Mouse (Mus musculus) CH12.LX (cell line): ENCODE results near the gene Gm7694. TPM values are rescaled to one million over a fixed set of nuclear protein-coding genes. Genes with fewer than 3 reads are reported as not detected.

Source experiments
- DNase-seq: peaks from one replicate; pipeline ENCODE4 v3.0.0-alpha.2; 2013; ENCODE audit errors: extremely low read depth
- H3K27ac ChIP-seq: 2 replicates; pipeline ENCODE4 v1.5.1; 2012; ENCODE audit warnings: low read depth, mild to moderate bottlenecking, control low read depth, moderate library complexity; ENCODE audit not compliant: insufficient read depth
- H3K27me3 ChIP-seq: replicated peaks from 2 replicates; pipeline ENCODE3; 2012; ENCODE audit warnings: inconsistent platforms
- H3K36me3 ChIP-seq, 2 experiments: replicated peaks in 1 of 2; 2 replicates each; pipeline versions ENCODE3 to v1.6.1; 2012; ENCODE audit warnings: inconsistent platforms in 1 of 2, low read length in 1 of 2, mild to moderate bottlenecking in 1 of 2, mixed read lengths in 1 of 2, moderate library complexity in 1 of 2; ENCODE audit not compliant: control insufficient read depth in 1 of 2, insufficient read depth in 1 of 2
- H3K4me1 ChIP-seq, 2 experiments: 2 replicates each; pipeline ENCODE4 v1.6.1; 2012; ENCODE audit warnings: inconsistent platforms in 1 of 2, moderate library complexity in 1 of 2; ENCODE audit not compliant: insufficient read depth in 2 of 2, control insufficient read depth in 1 of 2
- H3K4me2 ChIP-seq: 2 replicates; pipeline ENCODE4 v1.6.1; 2012; ENCODE audit warnings: low read depth, mild to moderate bottlenecking, control low read depth; ENCODE audit not compliant: poor library complexity, insufficient read depth, severe bottlenecking
- H3K4me3 ChIP-seq, 3 experiments: fragments of 150-350 bp in 1 of 3; sonication (generic) in 1 of 3; replicated peaks in 1 of 3; 2 replicates each; pipeline versions ENCODE3 to v1.5.1; 2011 to 2012; ENCODE audit warnings: low read depth in 2 of 3, low read length in 2 of 3, mild to moderate bottlenecking in 2 of 3, moderate library complexity in 2 of 3, control low read depth in 1 of 3, improper control_type of control experiment in 1 of 3, inconsistent platforms in 1 of 3, mixed read lengths in 1 of 3; ENCODE audit not compliant: poor library complexity in 1 of 3
- H3K79me2 ChIP-seq: replicated peaks from 2 replicates; pipeline ENCODE4 v1.6.1; 2012; ENCODE audit warnings: mild to moderate bottlenecking, moderate library complexity; ENCODE audit not compliant: control insufficient read depth, poor library complexity, insufficient read depth, severe bottlenecking; ENCODE audit errors: extremely low read depth
- H3K9ac ChIP-seq: 2 replicates; pipeline ENCODE4 v1.6.1; 2012; ENCODE audit warnings: low read depth, mild to moderate bottlenecking, control low read depth, moderate library complexity; ENCODE audit not compliant: insufficient read depth
- H3K9me3 ChIP-seq: replicated peaks from 2 replicates; pipeline ENCODE3; 2012; ENCODE audit warnings: low read length, inconsistent platforms, mixed read lengths
- CHD1 ChIP-seq: IDR thresholded peaks from 2 replicates; pipeline ENCODE4 v1.6.1; 2012; ENCODE audit warnings: low read depth, low read length, improper control_type of control experiment, inconsistent platforms
- CHD2 ChIP-seq: IDR thresholded peaks from 2 replicates; pipeline ENCODE4 v1.6.1; 2011; ENCODE audit warnings: low read length, improper control_type of control experiment
- CTCF ChIP-seq, 2 experiments: IDR thresholded peaks in 1 of 2; conservative IDR thresholded peaks in 1 of 2; 2 replicates each; pipeline ENCODE4 v1.5.1; 2011 to 2012; ENCODE audit warnings: low read depth in 2 of 2, low read length in 2 of 2, improper control_type of control experiment in 1 of 2, inconsistent platforms in 1 of 2, mild to moderate bottlenecking in 1 of 2, moderate library complexity in 1 of 2
- ETS1 ChIP-seq: conservative IDR thresholded peaks from 2 replicates; pipeline ENCODE4 v1.6.1; 2012; ENCODE audit warnings: low read depth, mild to moderate bottlenecking, inconsistent platforms, low read length, improper control_type of control experiment, moderate library complexity
- GABPA ChIP-seq: IDR thresholded peaks from 2 replicates; pipeline ENCODE4 v1.6.1; 2012; ENCODE audit warnings: low read depth, low read length, improper control_type of control experiment, inconsistent platforms; ENCODE audit not compliant: insufficient replicate concordance
- IRF4 ChIP-seq: IDR thresholded peaks from 2 replicates; pipeline ENCODE4 v1.6.1; 2014; ENCODE audit warnings: low read depth, mild to moderate bottlenecking, inconsistent platforms, low read length, improper control_type of control experiment
- KAT2A ChIP-seq: IDR thresholded peaks from 2 replicates; pipeline ENCODE4 v1.6.1; 2012; ENCODE audit warnings: low read length, improper control_type of control experiment, inconsistent platforms; ENCODE audit not compliant: insufficient replicate concordance
- MAFK ChIP-seq: IDR thresholded peaks from 2 replicates; pipeline ENCODE4 v1.6.1; 2011; ENCODE audit warnings: low read length, improper control_type of control experiment; ENCODE audit not compliant: insufficient replicate concordance
- MAX ChIP-seq: IDR thresholded peaks from 2 replicates; pipeline ENCODE4 v1.6.1; 2011; ENCODE audit warnings: low read length, improper control_type of control experiment
- MAZ ChIP-seq: IDR thresholded peaks from 2 replicates; pipeline ENCODE4 v1.6.1; 2012; ENCODE audit warnings: low read depth, mild to moderate bottlenecking, inconsistent platforms, low read length, improper control_type of control experiment, moderate library complexity
- MEF2A ChIP-seq: IDR thresholded peaks from 2 replicates; pipeline ENCODE4 v1.6.1; 2014; ENCODE audit warnings: low read depth, mild to moderate bottlenecking, inconsistent platforms, low read length, improper control_type of control experiment, borderline replicate concordance
- MYC ChIP-seq: IDR thresholded peaks from 2 replicates; pipeline ENCODE4 v1.6.1; 2011; ENCODE audit warnings: low read depth, mild to moderate bottlenecking, improper control_type of control experiment, low read length
- NELFE ChIP-seq: IDR thresholded peaks from 2 replicates; pipeline ENCODE4 v1.6.1; 2011; ENCODE audit warnings: low read depth, low read length, improper control_type of control experiment
- PAX5 ChIP-seq: IDR thresholded peaks from 2 replicates; pipeline ENCODE4 v1.6.1; 2012; ENCODE audit warnings: low read length, inconsistent platforms, mixed read lengths
- RAD21 ChIP-seq: IDR thresholded peaks from 2 replicates; pipeline ENCODE4 v1.6.1; 2011; ENCODE audit warnings: low read depth, mild to moderate bottlenecking, low read length, improper control_type of control experiment, moderate library complexity
- USF1 ChIP-seq: IDR thresholded peaks from 2 replicates; pipeline ENCODE4 v1.6.1; 2014; ENCODE audit warnings: low read depth, mild to moderate bottlenecking, inconsistent platforms, low read length, improper control_type of control experiment
- USF2 ChIP-seq: conservative IDR thresholded peaks from 2 replicates; pipeline ENCODE4 v1.6.1; 2011; ENCODE audit warnings: low read depth, low read length, improper control_type of control experiment
- ZKSCAN1 ChIP-seq: IDR thresholded peaks from 2 replicates; pipeline ENCODE4 v1.6.1; 2012; ENCODE audit warnings: low read depth, inconsistent platforms, low read length, improper control_type of control experiment, borderline replicate concordance
- ZMIZ1 ChIP-seq: IDR thresholded peaks from 2 replicates; pipeline ENCODE4 v1.6.1; 2012; ENCODE audit warnings: low read depth, mild to moderate bottlenecking, inconsistent platforms, low read length, improper control_type of control experiment
- dilution Hi-C: fragments of 300-500 bp; cut with MboI; formaldehyde crosslinking; loops from 2 replicates; pipeline ENCODE4 v1.14.3; 2020; ENCODE audit warnings: low sequenced_read_pairs; ENCODE audit not compliant: extremely low pct_unique_long_range_greater_than_20kb, extremely low pct_ligation_motif_present
- in situ Hi-C: fragments of 300-500 bp; cut with MboI; formaldehyde crosslinking; loops from 3 replicates; pipeline ENCODE4 v1.14.3; 2019; ENCODE audit warnings: low sequenced_read_pairs, low pct_ligation_motif_present, low pct_unique_long_range_greater_than_20kb, mixed read lengths
- polyA plus RNA-seq: library from polyadenylated mRNA; unstranded; fragments of >175 nt; gene quantifications from 2 replicates; pipeline ENCODE4 v1.2.1, GENCODE M21; 2012; ENCODE audit warnings: low read depth; ENCODE audit not compliant: insufficient read length
- total RNA-seq, 2 experiments: library from RNA; depleted of rRNA; stranded (reverse); fragments of 300-350 nt in 1 of 2; fragments of >200 nt in 1 of 2; gene quantifications; 2 replicates each; pipeline ENCODE4 v1.2.3; 2012 to 2014

Gm7694 gene
- total and polyA plus RNA-seq, 3 experiments, result 0.04 TPM; not detected in 2

DNA sequence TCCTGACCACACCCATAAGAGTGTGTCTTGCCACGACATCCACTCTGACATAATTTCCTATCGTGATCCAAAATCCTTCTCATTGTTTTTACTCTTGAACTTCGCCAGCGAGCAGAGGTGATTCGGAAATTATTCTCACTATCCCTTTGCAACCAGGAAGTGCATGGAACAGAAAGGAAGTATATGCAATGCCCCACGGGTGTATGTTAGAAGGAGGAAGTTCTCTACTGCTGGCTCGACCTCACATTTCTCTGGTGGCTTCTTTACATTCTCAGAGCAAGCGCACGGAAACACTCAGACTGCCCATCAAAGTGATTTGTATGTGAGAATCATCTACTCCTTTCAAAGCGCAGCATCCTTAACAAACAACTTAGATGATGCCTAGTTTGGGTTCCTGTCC, 1.1 kb downstream of the Gm7694 start:
- Histone ChIP-seq H3K79me2 (no peaks in the 10 kb centered on the region), H3K27ac (no peak overlapping the region)
- dilution Hi-C loops, result no loop called here

DNA sequence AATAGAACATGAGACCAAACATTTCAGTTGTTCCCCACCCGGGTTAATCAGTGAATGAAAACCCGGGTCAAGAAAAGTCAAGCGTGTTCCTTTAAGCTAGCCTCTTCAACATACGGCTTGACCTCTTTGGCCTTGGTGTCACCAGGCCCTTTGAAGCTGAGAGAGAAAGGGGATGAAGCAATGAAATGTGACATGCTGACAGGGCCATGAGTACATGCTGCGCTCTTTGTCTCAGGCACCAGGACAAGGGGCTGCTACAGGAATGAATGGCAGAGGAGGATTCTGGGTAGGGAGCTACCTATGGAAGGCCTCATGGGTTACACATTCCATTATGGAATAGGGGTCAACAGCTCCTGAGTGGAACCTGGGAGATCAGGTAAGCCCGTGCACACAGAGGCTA, 3.0 kb downstream of the Gm7694 start:
- Histone ChIP-seq H3K9me3 (no peaks in the 10 kb centered on the region), H3K4me3 (no peak overlapping the region), H3K36me3 (no peaks in the 10 kb centered on the region), H3K4me2 (no peak overlapping the region), H3K27ac (no peak overlapping the region), H3K27me3 (peaks cover 5% of the 10 kb centered on the region), H3K9ac (no peak overlapping the region), H3K79me2 (no peaks in the 10 kb centered on the region), H3K4me1 (peaks cover 0 to 10% of the 10 kb centered on the region in 2 experiments; a peak in 2 of 4 replicates)
- no peak for DNase-seq
- dilution Hi-C loops (no loop called here), in situ Hi-C loops (loop anchor here (25.0 kb wide), 1 partner anchor 309 kb away; no protein-coding TSS in a partner anchor)
- TF ChIP-seq MAX (no peak), CTCF (conservative IDR thresholded peaks at IDR 0.05 in 1 of 2, IDR thresholded peaks at IDR 0.05 in 1 of 2; ENCODE audit: low read depth in 2 of 2, low read length in 2 of 2) (no peak), MEF2A (no peak)

More for the DNA sequence above, 1.1 kb downstream of the Gm7694 start:
- H3K4me1 ChIP-seq, result 0 out of 4 replicates have a peak, but pooled peaks cover 0 to 1% of the 10 kb centered on the region in 2 experiments
- no peaks in the 10 kb centered on the region for H3K9me3 ChIP-seq
- H3K9ac ChIP-seq, result no peak overlapping the region
- TF ChIP-seq CHD1, result no peak
- no peak for TF ChIP-seq ZMIZ1
- TF ChIP-seq PAX5, result no peak
- no peak for TF ChIP-seq USF1
- TF ChIP-seq ZKSCAN1, result no peak
- TF ChIP-seq NELFE, result no peak
- TF ChIP-seq GABPA, result no peak
- no peak for TF ChIP-seq IRF4
- TF ChIP-seq RAD21, result no peak
- TF ChIP-seq MAZ, result no peak
- no peak for TF ChIP-seq ETS1
- no peaks in the 10 kb centered on the region for H3K27me3 ChIP-seq
- no peak overlapping the region for H3K4me2 ChIP-seq
- H3K36me3 ChIP-seq, result no peaks in the 10 kb centered on the region
- H3K4me3 ChIP-seq, result no peak overlapping the region
- no peak for DNase-seq
- in situ Hi-C loops, result loop anchor here (25.0 kb wide), 1 partner anchor 307 kb away; no protein-coding TSS in a partner anchor

DNA sequence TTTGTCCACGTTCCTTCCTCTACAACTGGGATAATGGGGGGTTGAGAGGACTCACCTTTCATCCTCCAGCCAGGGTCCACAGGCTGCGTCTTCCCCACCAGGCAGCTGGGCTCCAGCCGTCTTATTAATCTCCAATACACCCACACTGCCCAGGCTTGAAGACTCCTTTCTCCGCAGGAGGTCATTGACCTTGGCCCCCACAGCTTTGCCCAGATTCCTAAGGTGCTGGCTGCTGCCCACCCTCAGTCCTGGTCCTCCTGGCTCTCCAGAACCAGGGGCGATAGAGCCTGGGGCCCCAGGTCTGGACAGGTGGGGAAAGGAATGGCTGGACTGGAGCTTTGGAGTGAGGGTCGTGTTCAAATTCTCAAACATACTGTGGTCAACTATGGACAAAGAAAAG, 3.7 kb downstream of the Gm7694 start:
- H3K79me2 ChIP-seq, result no peaks in the 10 kb centered on the region
- no peaks in the 10 kb centered on the region for H3K36me3 ChIP-seq
- dilution Hi-C loops (no loop called here), in situ Hi-C loops (loop anchor here (25.0 kb wide), 1 partner anchor 310 kb away; no protein-coding TSS in a partner anchor)
- H3K4me1 ChIP-seq, result peaks cover 0 to 10% of the 10 kb centered on the region in 2 experiments; a peak in 2 of 4 replicates
- TF ChIP-seq CHD2 (no peak), PAX5 (no peak), MYC (no peak), USF2 (no peak), MAFK (no peak), KAT2A (no peak), CTCF (conservative IDR thresholded peaks at IDR 0.05 in 1 of 2, IDR thresholded peaks at IDR 0.05 in 1 of 2; ENCODE audit: low read depth in 2 of 2, low read length in 2 of 2) (no peak), IRF4 (no peak)
- DNase-seq, result no peak
- H3K4me3 ChIP-seq, result no peak overlapping the region
- H3K9ac ChIP-seq, result no peak overlapping the region
- H3K27me3 ChIP-seq, result peaks cover 8% of the 10 kb centered on the region
- no peak overlapping the region for H3K4me2 ChIP-seq
- H3K9me3 ChIP-seq, result no peaks in the 10 kb centered on the region
- H3K27ac ChIP-seq, result no peak overlapping the region
